Mouse (Mus musculus): ENCODE results near the gene Mrpl33. TPM values are rescaled to one million over a fixed set of nuclear protein-coding genes. Genes with fewer than 3 reads are reported as not detected.

Mrpl33 gene
- polyA plus RNA-seq, 1 experiment from 2014 or later: 357 TPM

- Histone ChIP-seq H3K4me2 (replicated peaks; ENCODE audit: low read depth) (no peak overlapping the region), H3K4me1 (replicated peaks; ENCODE audit: control insufficient read depth, insufficient read depth, low read length) (no peaks in the 10 kb centered on the region), H3K9me3 (ENCODE audit: control insufficient read depth) (no peaks in the 10 kb centered on the region), H3K9ac (ENCODE audit: low read depth, low read length) (no peak overlapping the region), H3K36me3 (ENCODE audit: control insufficient read depth, insufficient read depth) (no peaks in the 10 kb centered on the region), H3K27me3 (replicated peaks; ENCODE audit: control insufficient read depth, insufficient read depth, low read length) (no peaks in the 10 kb centered on the region), H3K4me3 (ENCODE audit: low read depth, low read length) (no peak overlapping the region), H3K27ac (ENCODE audit: low read depth, low read length) (no peak overlapping the region)
- no peak for TF ChIP-seq CTCF (IDR thresholded peaks at IDR 0.05; ENCODE audit: low read depth)
- ATAC-seq: no peak
- WGBS: 94% methylated on average over 2 of the region's 2 CpGs
Measured at GRCm38 (mm10) chr5:31640542-31640941, 43.8 kb downstream of the Mrpl33 start.

DNA sequence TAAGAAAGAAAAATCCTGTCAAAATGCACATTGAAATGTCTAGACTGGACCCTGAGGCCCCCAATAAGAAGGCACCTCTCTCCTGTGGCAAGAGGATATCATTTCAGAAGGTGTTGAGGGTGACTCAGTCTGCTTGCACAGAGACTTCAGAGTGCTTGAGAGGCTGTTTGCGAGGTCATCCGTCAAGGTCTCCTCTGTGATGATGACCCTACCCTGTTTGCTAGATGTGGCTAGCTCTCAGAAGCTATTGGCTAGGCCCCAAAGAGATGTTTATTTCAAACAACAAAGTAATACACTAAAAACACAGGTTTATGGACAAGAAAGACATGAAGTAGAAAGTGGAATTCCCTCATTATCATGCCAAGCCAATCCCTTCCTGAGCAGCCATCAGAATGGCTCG lies 45.6 kb downstream of the Mrpl33 start:
- Histone ChIP-seq H3K4me3 (ENCODE audit: low read depth, low read length) (no peak overlapping the region), H3K27ac (ENCODE audit: low read depth, low read length) (no peak overlapping the region), H3K9ac (ENCODE audit: low read depth, low read length) (no peak overlapping the region), H3K4me1 (replicated peaks; ENCODE audit: control insufficient read depth, insufficient read depth, low read length) (no peaks in the 10 kb centered on the region), H3K36me3 (ENCODE audit: control insufficient read depth, insufficient read depth) (no peaks in the 10 kb centered on the region), H3K27me3 (replicated peaks; ENCODE audit: control insufficient read depth, insufficient read depth, low read length) (no peaks in the 10 kb centered on the region), H3K4me2 (replicated peaks; ENCODE audit: low read depth) (no peak overlapping the region), H3K9me3 (ENCODE audit: control insufficient read depth) (no peaks in the 10 kb centered on the region)
- no peak for TF ChIP-seq CTCF (IDR thresholded peaks at IDR 0.05; ENCODE audit: low read depth)
- WGBS: 83% methylated on average over 3 of the region's 3 CpGs
- ATAC-seq: no peak

GRCm38 (mm10) chr5:31644272-31644671 lies 47.5 kb downstream of the Mrpl33 start:
- H3K9me3 ChIP-seq (ENCODE audit: control insufficient read depth): no peaks in the 10 kb centered on the region
- H3K4me1 ChIP-seq (replicated peaks; ENCODE audit: control insufficient read depth, insufficient read depth, low read length): no peaks in the 10 kb centered on the region
- no peak overlapping the region for H3K27ac ChIP-seq (ENCODE audit: low read depth, low read length)
- 78% methylated on average over 4 of the region's 4 CpGs for WGBS
- no peaks in the 10 kb centered on the region for H3K27me3 ChIP-seq (replicated peaks; ENCODE audit: control insufficient read depth, insufficient read depth, low read length)
- no peak for ATAC-seq
- no peak overlapping the region for H3K9ac ChIP-seq (ENCODE audit: low read depth, low read length)
- no peak overlapping the region for H3K4me2 ChIP-seq (replicated peaks; ENCODE audit: low read depth)
- no peak overlapping the region for H3K4me3 ChIP-seq (ENCODE audit: low read depth, low read length)
- no peaks in the 10 kb centered on the region for H3K36me3 ChIP-seq (ENCODE audit: control insufficient read depth, insufficient read depth)
- TF ChIP-seq CTCF (IDR thresholded peaks at IDR 0.05; ENCODE audit: low read depth): no peak

DNA sequence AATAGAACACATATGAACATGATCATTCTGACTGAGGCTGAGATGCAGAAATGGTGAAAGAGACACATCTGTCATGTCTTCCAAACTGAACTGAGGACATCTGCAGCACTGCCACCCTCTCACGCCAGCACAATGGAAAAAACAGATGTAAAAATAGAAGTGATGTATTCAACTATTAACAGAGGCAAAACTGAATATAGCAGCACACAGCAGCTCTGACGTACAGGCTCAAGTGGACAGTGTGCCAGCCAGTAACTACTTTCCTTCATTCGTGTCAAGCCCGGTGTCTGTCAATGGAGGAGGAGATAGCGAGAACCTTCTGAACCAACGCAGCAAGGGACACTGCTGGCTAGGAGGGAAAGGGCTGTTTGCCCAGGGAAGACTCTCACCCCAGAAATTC lies 48.1 kb downstream of the Mrpl33 start:
- H3K27me3 ChIP-seq (replicated peaks; ENCODE audit: control insufficient read depth, insufficient read depth, low read length): no peaks in the 10 kb centered on the region
- 80% methylated on average over 6 of the region's 6 CpGs for WGBS
- ATAC-seq: no peak
- no peak for TF ChIP-seq CTCF (IDR thresholded peaks at IDR 0.05; ENCODE audit: low read depth)
- H3K9me3 ChIP-seq (ENCODE audit: control insufficient read depth): no peaks in the 10 kb centered on the region
- no peaks in the 10 kb centered on the region for H3K36me3 ChIP-seq (ENCODE audit: control insufficient read depth, insufficient read depth)
- H3K27ac ChIP-seq (ENCODE audit: low read depth, low read length): no peak overlapping the region
- H3K9ac ChIP-seq (ENCODE audit: low read depth, low read length): no peak overlapping the region
- no peak overlapping the region for H3K4me2 ChIP-seq (replicated peaks; ENCODE audit: low read depth)
- H3K4me3 ChIP-seq (ENCODE audit: low read depth, low read length): no peak overlapping the region
- no peaks in the 10 kb centered on the region for H3K4me1 ChIP-seq (replicated peaks; ENCODE audit: control insufficient read depth, insufficient read depth, low read length)

DNA sequence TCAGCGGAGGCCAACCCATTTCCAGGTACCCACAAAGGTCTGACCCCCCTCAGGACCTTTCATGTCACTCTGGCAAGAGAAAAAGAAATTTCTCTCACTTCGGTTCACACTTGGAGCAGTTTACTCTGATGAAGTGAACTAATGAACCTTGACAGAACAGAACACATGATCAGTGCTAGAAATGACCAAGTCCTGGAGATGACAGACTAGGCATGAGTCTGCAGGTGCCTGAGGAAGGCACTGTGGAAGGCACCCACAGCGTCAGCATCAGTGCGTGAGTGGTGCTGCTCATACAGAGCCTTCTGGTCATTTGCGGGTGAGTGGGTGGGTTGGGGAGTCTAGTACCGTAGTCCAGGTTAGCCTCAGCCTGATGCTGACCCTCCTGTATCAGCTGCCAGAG lies 49.1 kb downstream of the Mrpl33 start:
- TF ChIP-seq CTCF (IDR thresholded peaks at IDR 0.05; ENCODE audit: low read depth): no peak
- no peaks in the 10 kb centered on the region for H3K27me3 ChIP-seq (replicated peaks; ENCODE audit: control insufficient read depth, insufficient read depth, low read length)
- H3K9ac ChIP-seq (ENCODE audit: low read depth, low read length): no peak overlapping the region
- no peak for ATAC-seq
- no peaks in the 10 kb centered on the region for H3K4me1 ChIP-seq (replicated peaks; ENCODE audit: control insufficient read depth, insufficient read depth, low read length)
- no peak overlapping the region for H3K4me3 ChIP-seq (ENCODE audit: low read depth, low read length)
- H3K27ac ChIP-seq (ENCODE audit: low read depth, low read length): no peak overlapping the region
- H3K9me3 ChIP-seq (ENCODE audit: control insufficient read depth): no peaks in the 10 kb centered on the region
- no peak overlapping the region for H3K4me2 ChIP-seq (replicated peaks; ENCODE audit: low read depth)
- H3K36me3 ChIP-seq (ENCODE audit: control insufficient read depth, insufficient read depth): no peaks in the 10 kb centered on the region
- 93% methylated on average over 6 of the region's 6 CpGs for WGBS

DNA sequence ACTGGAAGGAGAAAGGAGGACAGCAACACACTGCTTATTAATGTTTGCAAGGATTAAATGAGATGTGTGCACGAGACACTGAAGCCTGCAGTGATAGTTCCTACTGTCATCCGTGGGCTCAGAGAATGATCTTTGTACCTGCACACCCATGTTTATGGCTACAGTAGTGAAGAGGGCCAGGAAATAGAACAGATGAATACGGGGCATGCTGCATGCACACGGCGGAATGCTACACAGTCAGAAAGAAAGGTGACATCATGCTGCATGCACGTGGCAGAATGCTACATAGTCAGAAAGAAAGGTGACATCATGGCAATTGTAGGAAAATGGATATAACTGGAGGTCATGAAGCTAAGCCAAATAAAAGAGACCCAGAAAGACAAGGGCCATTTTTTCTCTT lies 49.8 kb downstream of the Mrpl33 start:
- 33% methylated on average over 6 of the region's 6 CpGs for WGBS
- Histone ChIP-seq H3K27ac (ENCODE audit: low read depth, low read length) (no peak overlapping the region), H3K9me3 (ENCODE audit: control insufficient read depth) (no peaks in the 10 kb centered on the region), H3K4me1 (replicated peaks; ENCODE audit: control insufficient read depth, insufficient read depth, low read length) (no peaks in the 10 kb centered on the region), H3K4me2 (replicated peaks; ENCODE audit: low read depth) (no peak overlapping the region), H3K9ac (ENCODE audit: low read depth, low read length) (no peak overlapping the region), H3K27me3 (replicated peaks; ENCODE audit: control insufficient read depth, insufficient read depth, low read length) (no peaks in the 10 kb centered on the region), H3K36me3 (ENCODE audit: control insufficient read depth, insufficient read depth) (no peaks in the 10 kb centered on the region), H3K4me3 (ENCODE audit: low read depth, low read length) (no peak overlapping the region)
- ATAC-seq: peak; percentile 93
- TF ChIP-seq CTCF (IDR thresholded peaks at IDR 0.05; ENCODE audit: low read depth): no peak

DNA sequence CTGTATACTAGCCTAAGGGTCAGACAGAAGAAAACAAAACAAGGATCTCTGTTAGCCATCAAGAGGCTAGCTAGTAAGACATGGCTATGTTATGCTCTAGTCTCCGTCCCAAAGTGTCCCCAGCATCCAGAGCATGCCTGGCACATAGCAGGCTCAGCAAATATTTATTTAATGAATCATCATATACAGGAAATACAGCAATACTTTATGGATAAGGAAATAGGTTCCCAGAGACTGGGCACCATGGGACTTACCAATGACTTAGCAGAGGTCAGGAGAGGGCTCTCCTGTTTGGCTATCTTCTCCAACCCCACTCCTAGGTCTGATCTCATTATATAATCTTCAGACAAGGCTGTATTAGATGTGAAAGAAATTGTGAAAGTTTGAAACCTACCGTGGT lies 50.6 kb downstream of the Mrpl33 start:
- Histone ChIP-seq H3K27me3 (replicated peaks; ENCODE audit: control insufficient read depth, insufficient read depth, low read length) (no peaks in the 10 kb centered on the region), H3K9ac (ENCODE audit: low read depth, low read length) (no peak overlapping the region), H3K9me3 (ENCODE audit: control insufficient read depth) (no peaks in the 10 kb centered on the region), H3K27ac (ENCODE audit: low read depth, low read length) (no peak overlapping the region), H3K4me3 (ENCODE audit: low read depth, low read length) (no peak overlapping the region), H3K36me3 (ENCODE audit: control insufficient read depth, insufficient read depth) (no peaks in the 10 kb centered on the region), H3K4me2 (replicated peaks; ENCODE audit: low read depth) (no peak overlapping the region), H3K4me1 (replicated peaks; ENCODE audit: control insufficient read depth, insufficient read depth, low read length) (no peaks in the 10 kb centered on the region)
- 66% methylated on average over 2 of the region's 2 CpGs for WGBS
- ATAC-seq: peak; percentile 50; the same call in 1 of the 2 replicates
- TF ChIP-seq CTCF (IDR thresholded peaks at IDR 0.05; ENCODE audit: low read depth): no peak

Measured in intestine, postnatal 0 days (tissue).